Mouse (Mus musculus) midbrain, embryonic 15.5 days (tissue): ENCODE data around the gene Fntb. TPM values are rescaled to one million over a fixed set of nuclear protein-coding genes. Genes with fewer than 3 reads are reported as not detected.

Experiments used
- ATAC-seq: fragments of 200-750 bp; cut with Nextera tagmentation; replicated peaks from 2 replicates; pipeline ENCODE4 v1.8.0; 2017; ENCODE audit warnings: moderate TSS enrichment
- H3K27ac ChIP-seq: fragments of 300-500 bp; sonication (generic); 2 replicates; pipeline ENCODE4 v1.5.1; 2015; ENCODE audit warnings: mild to moderate bottlenecking, inconsistent platforms
- H3K27me3 ChIP-seq: fragments of 300-500 bp; sonication (generic); replicated peaks from 2 replicates; pipeline ENCODE4 v1.6.1; 2015; ENCODE audit warnings: inconsistent platforms
- H3K36me3 ChIP-seq: fragments of 300-500 bp; sonication (generic); replicated peaks from 2 replicates; pipeline ENCODE4 v1.6.1; 2015; ENCODE audit warnings: inconsistent platforms
- H3K4me1 ChIP-seq: fragments of 300-500 bp; sonication (generic); 2 replicates; pipeline ENCODE4 v1.6.1; 2015; ENCODE audit warnings: inconsistent platforms
- H3K4me2 ChIP-seq: fragments of 300-500 bp; sonication (generic); 2 replicates; pipeline ENCODE4 v1.6.1; 2015; ENCODE audit warnings: inconsistent platforms, mild to moderate bottlenecking, moderate library complexity
- H3K4me3 ChIP-seq: fragments of 300-500 bp; sonication (generic); 2 replicates; pipeline ENCODE4 v1.5.1; 2015; ENCODE audit warnings: mild to moderate bottlenecking, inconsistent platforms
- H3K9ac ChIP-seq: fragments of 300-500 bp; sonication (generic); 2 replicates; pipeline ENCODE4 v1.6.1; 2015; ENCODE audit warnings: mild to moderate bottlenecking, inconsistent platforms
- H3K9me3 ChIP-seq: fragments of 300-500 bp; sonication (generic); 2 replicates; pipeline ENCODE4 v1.6.1; 2016; ENCODE audit warnings: inconsistent platforms
- WGBS: fragments of 180-500 bp; shearing (Covaris S2); methylation state at CpG from one replicate; pipeline ENCODE4 v1.1.7; 2015; ENCODE audit warnings: mixed read lengths; 5-methylcytosine and 5-hydroxymethylcytosine counted together
- polyA plus RNA-seq: library from polyadenylated mRNA; unstranded; fragments of >200 nt; fragmentation: Nextera tagmentation; extraction: Ambion mirVana; gene quantifications from 2 replicates; pipeline ENCODE4 v1.2.1, GENCODE M21; 2015

Gene Fntb
- polyA plus RNA-seq, 1 experiment from 2014 or later: 44.3 TPM

DNA sequence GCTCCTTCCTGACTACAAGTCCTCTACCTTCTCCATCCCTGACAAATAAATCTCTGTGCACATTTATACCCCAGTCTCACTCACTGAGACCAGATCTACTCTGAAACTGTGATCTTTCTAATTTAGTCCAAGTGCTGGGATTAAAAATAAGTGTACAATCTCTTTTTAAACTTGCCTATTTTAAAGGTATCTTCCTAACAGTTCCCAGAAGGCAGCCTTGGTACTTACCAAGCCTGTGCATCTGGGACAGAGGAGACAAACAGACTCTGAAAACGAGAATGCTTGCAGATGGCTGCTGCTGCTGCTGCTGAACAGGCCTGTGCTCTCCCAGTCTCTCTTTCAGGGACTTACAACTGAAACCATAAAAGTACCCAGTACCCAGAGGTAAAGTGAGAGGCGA is 177.1 kb downstream of the Fntb start:
- H3K9me3 ChIP-seq: no peaks in the 10 kb centered on the region

DNA sequence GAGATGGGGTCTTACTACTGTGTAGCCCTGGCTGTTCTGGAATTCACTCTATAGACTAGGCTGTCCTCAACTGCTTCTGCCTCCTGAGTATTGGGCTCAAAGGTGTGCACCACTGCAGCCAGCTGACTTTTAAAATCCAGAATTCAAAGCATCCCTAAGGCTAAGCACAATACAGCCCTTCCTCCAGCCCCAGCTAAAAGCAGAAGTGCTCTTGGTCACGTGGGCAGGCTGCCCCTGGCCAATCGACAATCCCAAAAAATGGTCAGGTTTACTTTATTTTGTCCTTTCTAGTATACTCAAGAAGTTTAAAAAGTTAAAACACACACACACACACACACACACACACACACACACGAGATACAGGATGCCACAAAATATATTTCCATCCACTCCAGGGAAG is 177.7 kb downstream of the Fntb start:
- peaks cover 59% of the 10 kb centered on the region for H3K36me3 ChIP-seq
- H3K4me1 ChIP-seq: no peaks in the 10 kb centered on the region
- H3K4me3 ChIP-seq: no peak overlapping the region
- H3K9ac ChIP-seq: no peak overlapping the region
- H3K27ac ChIP-seq: no peak overlapping the region
- ATAC-seq: no peak
- H3K27me3 ChIP-seq: no peaks in the 10 kb centered on the region
- H3K9me3 ChIP-seq: no peaks in the 10 kb centered on the region
- H3K4me2 ChIP-seq: no peak overlapping the region
- WGBS: 90% methylated on average over 3 of the region's 3 CpGs

More for the DNA sequence above, 177.1 kb downstream of the Fntb start:
- Histone ChIP-seq H3K27ac (no peak overlapping the region), H3K36me3 (peaks cover 53% of the 10 kb centered on the region), H3K4me1 (no peaks in the 10 kb centered on the region), H3K9ac (no peak overlapping the region), H3K27me3 (no peaks in the 10 kb centered on the region), H3K4me2 (no peak overlapping the region), H3K4me3 (no peak overlapping the region)
- ATAC-seq: no peak
- WGBS: 92% methylated on average over 2 of the region's 2 CpGs

DNA sequence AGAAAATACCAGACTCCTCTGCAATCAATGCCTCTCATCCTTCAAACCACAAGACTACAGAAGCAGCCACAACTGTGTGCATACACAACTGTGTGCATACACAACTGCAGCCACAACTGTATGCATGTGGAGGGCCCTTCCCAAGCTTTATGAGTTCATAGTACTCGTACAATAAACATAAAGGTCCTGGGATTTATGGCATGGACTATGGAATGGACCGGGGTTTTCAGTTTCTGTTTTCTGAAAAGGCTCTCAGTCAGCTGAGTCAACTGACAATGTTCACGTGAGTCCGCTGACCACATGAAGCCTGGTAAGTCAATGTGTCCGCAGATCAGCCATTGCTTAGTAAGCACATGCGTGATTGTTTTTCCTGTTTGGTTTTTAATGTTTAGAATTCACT is 178.1 kb downstream of the Fntb start:
- H3K9ac ChIP-seq: no peak overlapping the region
- no peaks in the 10 kb centered on the region for H3K9me3 ChIP-seq
- peaks cover 62% of the 10 kb centered on the region for H3K36me3 ChIP-seq
- H3K4me3 ChIP-seq: no peak overlapping the region
- 91% methylated on average over 6 of the region's 6 CpGs for WGBS
- no peak overlapping the region for H3K4me2 ChIP-seq
- no peaks in the 10 kb centered on the region for H3K27me3 ChIP-seq
- H3K4me1 ChIP-seq: no peaks in the 10 kb centered on the region
- no peak overlapping the region for H3K27ac ChIP-seq
- ATAC-seq: no peak

- WGBS: 94% methylated on average over 3 of the region's 3 CpGs
- H3K4me3 ChIP-seq: no peak overlapping the region
- ATAC-seq: no peak
- no peak overlapping the region for H3K27ac ChIP-seq
- H3K9ac ChIP-seq: no peak overlapping the region
- peaks cover 64% of the 10 kb centered on the region for H3K36me3 ChIP-seq
- no peaks in the 10 kb centered on the region for H3K9me3 ChIP-seq
- H3K27me3 ChIP-seq: no peaks in the 10 kb centered on the region
- no peak overlapping the region for H3K4me2 ChIP-seq
- H3K4me1 ChIP-seq: no peaks in the 10 kb centered on the region
Measured at GRCm38 (mm10) chr12:76947487-76947886, 182.1 kb downstream of the Fntb start.

- no peaks in the 10 kb centered on the region for H3K27me3 ChIP-seq
- no peaks in the 10 kb centered on the region for H3K4me1 ChIP-seq
- no peak overlapping the region for H3K27ac ChIP-seq
- ATAC-seq: no peak
- no peak overlapping the region for H3K4me3 ChIP-seq
- H3K9ac ChIP-seq: no peak overlapping the region
- peaks cover 69% of the 10 kb centered on the region for H3K36me3 ChIP-seq
- H3K4me2 ChIP-seq: no peak overlapping the region
- 93% methylated on average over 2 of the region's 2 CpGs for WGBS
- no peaks in the 10 kb centered on the region for H3K9me3 ChIP-seq
Measured at GRCm38 (mm10) chr12:76948185-76948584, 182.8 kb downstream of the Fntb start.

GRCm38 (mm10) chr12:76948781-76949180 is 183.4 kb downstream of the Fntb start:
- no peaks in the 10 kb centered on the region for H3K4me1 ChIP-seq
- H3K9ac ChIP-seq: no peak overlapping the region
- H3K9me3 ChIP-seq: no peaks in the 10 kb centered on the region
- H3K4me3 ChIP-seq: no peak overlapping the region
- H3K27me3 ChIP-seq: no peaks in the 10 kb centered on the region
- no peak overlapping the region for H3K4me2 ChIP-seq
- WGBS: 89% methylated on average over 3 of the region's 3 CpGs
- H3K36me3 ChIP-seq: peaks cover 70% of the 10 kb centered on the region
- H3K27ac ChIP-seq: no peak overlapping the region
- ATAC-seq: no peak

GRCm38 (mm10) chr12:76950330-76950729 is 184.9 kb downstream of the Fntb start:
- H3K9me3 ChIP-seq: no peaks in the 10 kb centered on the region
- no peak for ATAC-seq
- H3K4me3 ChIP-seq: no peak overlapping the region
- no peak overlapping the region for H3K27ac ChIP-seq
- H3K27me3 ChIP-seq: no peaks in the 10 kb centered on the region
- peaks cover 57% of the 10 kb centered on the region for H3K36me3 ChIP-seq
- H3K4me2 ChIP-seq: no peak overlapping the region
- H3K9ac ChIP-seq: no peak overlapping the region
- 87% methylated on average over 5 of the region's 5 CpGs for WGBS
- H3K4me1 ChIP-seq: no peaks in the 10 kb centered on the region

- Histone ChIP-seq H3K9me3 (no peaks in the 10 kb centered on the region), H3K4me2 (no peak overlapping the region), H3K4me1 (no peaks in the 10 kb centered on the region), H3K27ac (no peak overlapping the region), H3K4me3 (no peak overlapping the region), H3K27me3 (no peaks in the 10 kb centered on the region), H3K9ac (no peak overlapping the region), H3K36me3 (peaks cover 41% of the 10 kb centered on the region)
- ATAC-seq: no peak
- 90% methylated on average over 2 of the region's 2 CpGs for WGBS
Measured at GRCm38 (mm10) chr12:76953750-76954363, 188.5 kb downstream of the Fntb start.

DNA sequence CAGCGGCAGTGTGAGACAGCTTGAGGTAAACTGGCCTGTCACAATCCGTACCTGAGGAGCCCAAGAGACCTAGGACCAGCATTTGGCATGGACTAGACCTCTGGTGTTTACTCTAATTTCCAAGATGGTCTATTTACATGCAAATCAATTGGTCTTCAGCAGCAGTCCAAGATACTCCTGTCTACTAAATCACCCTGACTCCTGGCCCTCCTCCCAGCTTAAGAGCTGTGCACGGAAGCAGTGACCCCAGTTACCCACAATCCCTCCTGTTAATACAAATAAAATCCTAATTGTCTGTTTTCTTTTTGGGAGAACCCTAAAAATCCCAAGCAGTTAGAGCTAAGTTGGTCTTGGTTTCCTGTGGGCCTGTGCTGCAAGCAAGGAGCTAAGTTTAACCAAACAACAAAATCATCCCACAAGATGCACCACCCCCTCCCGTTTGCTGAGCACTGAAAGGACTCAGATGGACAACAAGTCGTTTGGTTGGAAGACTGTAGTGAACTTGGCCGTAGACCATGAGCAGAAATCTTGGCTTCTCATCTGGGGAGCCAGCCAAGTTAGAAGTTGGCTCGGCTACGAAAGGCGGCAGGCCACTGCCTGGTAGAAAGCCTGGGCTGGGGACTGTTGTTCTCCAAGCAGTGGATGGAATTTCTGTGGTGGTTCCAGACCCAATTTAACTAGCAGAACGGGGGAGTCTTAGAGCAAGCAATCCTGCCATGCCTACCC is 189.5 kb downstream of the Fntb start:
- Histone ChIP-seq H3K4me1 (no peaks in the 10 kb centered on the region; the same call in 1 of the 2 replicates), H3K27ac (no peak overlapping the region), H3K9me3 (no peaks in the 10 kb centered on the region), H3K27me3 (no peaks in the 10 kb centered on the region), H3K36me3 (peaks cover 32% of the 10 kb centered on the region), H3K4me3 (no peak overlapping the region), H3K4me2 (no peak overlapping the region), H3K9ac (no peak overlapping the region)
- ATAC-seq: peak; percentile 56; the same call in 1 of the 2 replicates
- WGBS: 80% methylated on average over 10 of the region's 10 CpGs

DNA sequence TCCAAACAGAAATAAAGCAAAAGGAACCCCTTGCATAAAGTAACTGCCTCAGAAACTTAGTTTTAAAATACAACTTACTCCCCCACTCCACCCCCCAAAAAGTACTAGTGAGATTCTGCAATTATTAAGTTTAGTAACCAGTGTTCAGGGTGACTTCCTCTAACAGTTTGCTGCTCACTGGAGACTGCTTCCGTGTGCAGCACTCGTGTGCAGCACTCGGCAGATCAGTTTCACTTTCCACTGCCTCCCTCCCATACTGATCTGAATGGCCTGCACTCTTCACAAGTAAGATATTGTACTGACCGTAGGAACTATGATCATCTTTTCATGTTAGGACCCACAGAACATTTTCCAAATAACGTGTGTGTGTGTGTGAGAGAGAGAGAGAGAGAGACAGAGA is 192.3 kb downstream of the Fntb start:
- WGBS: 85% methylated on average over 5 of the region's 5 CpGs
- H3K4me3 ChIP-seq: no peak overlapping the region
- no peak overlapping the region for H3K9ac ChIP-seq
- H3K4me2 ChIP-seq: no peak overlapping the region
- H3K36me3 ChIP-seq: peaks cover 13% of the 10 kb centered on the region; the same call in 1 of the 2 replicates
- no peak for ATAC-seq
- peaks cover 13% of the 10 kb centered on the region for H3K4me1 ChIP-seq
- H3K9me3 ChIP-seq: no peaks in the 10 kb centered on the region
- H3K27me3 ChIP-seq: no peaks in the 10 kb centered on the region
- no peak overlapping the region for H3K27ac ChIP-seq

GRCm38 (mm10) chr12:76961052-76961931 is 195.9 kb downstream of the Fntb start:
- Histone ChIP-seq H3K36me3 (peaks cover 3% of the 10 kb centered on the region; the same call in 1 of the 2 replicates), H3K9ac (peak overlapping the region; percentile 74), H3K4me2 (peak overlapping the region; percentile 86), H3K9me3 (no peaks in the 10 kb centered on the region), H3K27ac (peak overlapping the region; percentile 77), H3K27me3 (no peaks in the 10 kb centered on the region), H3K4me1 (peaks cover 18% of the 10 kb centered on the region), H3K4me3 (peak overlapping the region; percentile 89)
- peak; percentile 48 for ATAC-seq
- WGBS: 7% methylated on average over 40 of the region's 45 CpGs
